Mouse (Mus musculus): ENCODE results near the gene Ralgds.
A peak's percentile ranks its signal among the peaks of the same experiment; 100 is the strongest.

DNA sequence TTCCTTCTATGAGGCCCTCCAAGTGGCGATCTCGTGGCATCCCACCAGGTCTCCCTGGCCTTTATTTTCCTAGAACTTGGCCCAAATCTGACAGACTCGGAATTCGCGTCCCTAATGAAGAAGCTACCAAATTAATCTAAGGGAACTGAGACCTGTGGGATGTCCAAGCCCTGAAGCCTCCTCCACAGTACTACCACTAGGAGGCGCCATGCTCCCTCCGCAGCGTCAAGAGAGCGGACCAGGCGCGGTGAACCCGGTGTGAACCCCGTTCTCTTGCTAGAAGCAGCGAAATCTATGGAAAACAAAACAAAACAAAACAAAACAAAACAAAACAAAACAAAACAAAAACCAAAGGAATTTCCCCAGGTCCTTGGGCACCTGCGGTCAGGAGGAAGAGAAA, 79.9 kb downstream of the Ralgds start:
- TF ChIP-seq POLR2A (IDR thresholded peaks at IDR 0.05; ENCODE audit: low read depth, low read length) (no peak), CTCF (IDR thresholded peaks at IDR 0.05; ENCODE audit: borderline replicate concordance, insufficient read depth, low read length) (peak; percentile 90)
